Mouse (Mus musculus): ENCODE data around the gene Npas3. TPM values are rescaled to one million over a fixed set of nuclear protein-coding genes. Genes with fewer than 3 reads are reported as not detected.

Npas3 gene
- polyA plus RNA-seq, 1 experiment, result not detected

DNA sequence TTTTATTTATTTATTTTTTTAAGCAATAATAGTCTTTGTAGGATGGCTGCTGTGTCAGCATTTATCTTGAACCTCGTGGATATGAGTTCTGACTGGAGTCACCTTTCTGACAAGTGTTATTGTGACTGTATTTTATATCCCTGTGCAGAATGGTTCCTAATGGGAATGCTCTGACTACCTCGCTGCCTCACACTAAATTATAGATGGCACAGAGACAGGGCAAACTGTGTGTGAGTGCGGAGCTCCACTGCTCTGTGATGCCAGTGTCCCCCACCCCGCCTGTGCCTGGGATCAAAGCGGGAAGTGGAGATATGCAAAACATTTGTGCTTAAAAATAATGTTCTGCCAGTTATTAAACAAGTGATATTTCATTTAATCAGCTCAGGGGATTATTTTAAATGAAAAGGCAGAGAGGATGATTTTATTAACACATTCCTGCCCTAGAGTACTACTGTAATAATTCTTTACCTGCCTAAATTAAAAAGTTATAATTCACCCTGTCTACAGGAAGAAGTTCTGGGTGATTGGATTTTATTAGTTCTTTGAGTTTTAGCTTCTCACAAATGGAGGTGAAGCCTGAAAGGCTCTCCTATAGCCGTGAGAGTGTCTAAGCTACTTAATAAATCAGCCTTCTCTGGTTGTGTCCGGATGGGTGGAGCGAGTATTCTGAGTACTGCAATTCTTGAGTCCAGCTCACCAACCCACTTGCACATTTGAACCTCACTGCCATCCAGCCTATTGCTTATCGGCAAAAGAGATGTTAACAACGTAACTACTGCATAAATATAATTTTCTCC lies 721.1 kb downstream of the Npas3 start:
- TF ChIP-seq GATA1 (IDR thresholded peaks at IDR 0.05; ENCODE audit: low read length), result no peak

DNA sequence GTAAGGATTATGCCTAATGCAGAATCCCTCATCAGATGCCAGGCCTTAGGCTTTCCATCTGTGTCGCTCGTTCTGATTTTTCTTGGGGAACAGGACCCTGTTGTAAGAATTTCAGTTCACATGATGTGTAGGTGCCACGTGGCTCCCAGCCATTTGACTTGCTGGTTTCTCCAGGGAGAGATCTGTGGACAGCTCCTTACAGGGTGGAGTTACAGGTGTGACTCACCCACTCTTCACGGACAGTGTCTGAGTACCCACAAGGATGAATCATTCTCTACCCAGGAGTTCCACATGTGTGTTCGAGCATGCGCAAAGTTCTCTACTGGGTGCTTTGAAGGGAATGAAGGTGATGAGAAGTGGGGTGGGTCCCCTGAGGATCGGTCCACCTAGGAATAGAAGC lies 722.2 kb downstream of the Npas3 start:
- TF ChIP-seq GATA1 (IDR thresholded peaks at IDR 0.05; ENCODE audit: low read length), result no peak

DNA sequence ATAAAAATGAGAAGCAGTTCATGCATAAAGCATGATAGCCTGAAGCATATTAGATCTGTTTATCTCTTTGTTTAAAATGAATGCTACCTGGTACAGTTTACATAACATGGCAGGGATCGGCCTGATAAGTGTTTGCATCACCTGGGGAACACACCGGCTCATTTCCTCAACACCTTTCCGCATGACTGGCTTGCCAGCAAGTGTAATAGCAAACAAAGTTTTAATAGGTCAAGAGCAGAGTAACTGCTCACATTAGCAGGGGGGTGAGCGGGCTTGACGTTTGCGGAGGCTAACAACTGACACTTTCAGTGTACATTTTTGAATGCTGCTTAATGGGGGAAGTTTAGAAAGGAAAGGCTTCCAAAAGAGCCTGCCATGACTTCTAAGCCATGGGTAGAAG lies 724.9 kb downstream of the Npas3 start:
- TF ChIP-seq GATA1 (IDR thresholded peaks at IDR 0.05; ENCODE audit: low read length), result no peak

- TF ChIP-seq GATA1 (IDR thresholded peaks at IDR 0.05; ENCODE audit: low read length), result no peak
These were observed 733.4 kb downstream of the Npas3 start for GRCm38 (mm10) chr12:53981575-53982507.

GRCm38 (mm10) chr12:53983946-53984345 lies 735.5 kb downstream of the Npas3 start:
- no peak for TF ChIP-seq GATA1 (IDR thresholded peaks at IDR 0.05; ENCODE audit: low read length)

GRCm38 (mm10) chr12:53985851-53986842 lies 737.7 kb downstream of the Npas3 start:
- no peak for TF ChIP-seq GATA1 (IDR thresholded peaks at IDR 0.05; ENCODE audit: low read length)

DNA sequence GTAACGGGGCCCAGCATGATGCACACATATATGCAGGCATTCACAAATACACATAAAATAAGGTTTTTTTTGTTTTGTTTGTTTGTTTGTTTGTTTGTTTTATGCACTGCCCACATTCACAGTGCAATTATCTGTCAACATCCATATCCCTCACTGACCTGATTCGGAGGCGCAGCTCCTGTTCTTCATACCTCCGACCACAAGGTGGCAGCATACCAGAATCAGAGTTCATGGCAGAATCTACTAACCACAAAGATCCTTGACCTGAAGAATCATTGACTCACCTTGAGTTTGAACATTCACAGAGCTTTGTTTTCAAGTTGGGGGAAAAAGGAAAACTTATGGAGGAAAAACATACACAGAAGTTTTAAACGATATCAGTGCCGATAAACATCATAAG lies 743.9 kb downstream of the Npas3 start:
- no peak for TF ChIP-seq GATA1 (IDR thresholded peaks at IDR 0.05; ENCODE audit: low read length)

GRCm38 (mm10) chr12:53995710-53996109 lies 747.2 kb downstream of the Npas3 start:
- no peak for TF ChIP-seq GATA1 (IDR thresholded peaks at IDR 0.05; ENCODE audit: low read length)

- no peak for TF ChIP-seq GATA1 (IDR thresholded peaks at IDR 0.05; ENCODE audit: low read length)
These were observed 748.7 kb downstream of the Npas3 start for GRCm38 (mm10) chr12:53997141-53997540.

GRCm38 (mm10) chr12:53999647-54000637 lies 751.5 kb downstream of the Npas3 start:
- no peak for TF ChIP-seq GATA1 (IDR thresholded peaks at IDR 0.05; ENCODE audit: low read length)

- TF ChIP-seq GATA1 (IDR thresholded peaks at IDR 0.05; ENCODE audit: low read length), result no peak
These were observed 754.0 kb downstream of the Npas3 start for GRCm38 (mm10) chr12:54002496-54002895.

- TF ChIP-seq GATA1 (IDR thresholded peaks at IDR 0.05; ENCODE audit: low read length), result no peak
These were observed 756.1 kb downstream of the Npas3 start for GRCm38 (mm10) chr12:54004606-54005005.

GRCm38 (mm10) chr12:54005546-54005945 lies 757.1 kb downstream of the Npas3 start:
- TF ChIP-seq GATA1 (IDR thresholded peaks at IDR 0.05; ENCODE audit: low read length), result no peak

DNA sequence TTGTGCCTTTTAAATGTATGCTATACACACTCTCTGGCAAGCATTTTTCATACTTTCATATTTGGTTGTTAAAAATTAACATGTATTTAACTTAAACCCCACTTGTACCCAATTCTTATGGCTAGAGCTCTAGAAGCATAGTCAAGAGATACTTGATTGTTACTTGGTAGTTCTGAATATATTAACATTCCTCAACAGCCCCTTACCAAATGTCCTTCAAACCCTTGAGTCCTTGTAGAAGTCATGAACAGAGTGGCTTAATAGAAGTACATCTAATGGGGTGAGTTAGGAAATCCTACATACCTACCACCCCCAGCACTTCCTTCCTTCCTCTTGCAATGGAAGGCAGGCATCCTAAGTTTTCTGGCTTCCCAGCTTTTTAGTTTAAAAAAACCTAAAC lies 766.8 kb downstream of the Npas3 start:
- no peak for TF ChIP-seq GATA1 (IDR thresholded peaks at IDR 0.05; ENCODE audit: low read length)

Data from G1E-ER4 (cell line).